Mouse (Mus musculus) embryonic facial prominence, embryonic 12.5 days (tissue): ENCODE measurements at regions not wholly inside any gene's neighbourhood (a gene's known extent, or its start where the extent isn't known, plus 50 kb on each side); places are given as distances from the start of the nearest gene placed in this dataset.
A peak's percentile ranks its signal among the peaks of the same experiment; 100 is the strongest.

Experiments
- ATAC-seq: fragments of 200-750 bp; cut with Nextera tagmentation; 2 replicates; pipeline ENCODE4 v1.8.0; 2017; ENCODE audit not compliant: insufficient number of reproducible peaks, insufficient read depth, low FRiP score, low TSS enrichment
- H3K27ac ChIP-seq: fragments of 300-500 bp; sonication (generic); 2 replicates; pipeline ENCODE4 v1.5.1; 2016; ENCODE audit warnings: mild to moderate bottlenecking
- H3K27me3 ChIP-seq: fragments of 300-500 bp; sonication (generic); 2 replicates; pipeline ENCODE4 v1.6.1; 2016; ENCODE audit warnings: mild to moderate bottlenecking, moderate library complexity
- H3K36me3 ChIP-seq: fragments of 300-500 bp; sonication (generic); 2 replicates; pipeline ENCODE4 v1.6.1; 2016; ENCODE audit warnings: mild to moderate bottlenecking
- H3K4me1 ChIP-seq: fragments of 300-500 bp; sonication (generic); 2 replicates; pipeline ENCODE4 v1.6.1; 2016
- H3K4me2 ChIP-seq: fragments of 300-500 bp; sonication (generic); replicated peaks from 2 replicates; pipeline ENCODE4 v1.6.1; 2016; ENCODE audit warnings: mild to moderate bottlenecking, moderate library complexity
- H3K4me3 ChIP-seq: fragments of 300-500 bp; sonication (generic); 2 replicates; pipeline ENCODE4 v1.5.1; 2016; ENCODE audit warnings: mild to moderate bottlenecking
- H3K9ac ChIP-seq: fragments of 300-500 bp; sonication (generic); 2 replicates; pipeline ENCODE4 v1.6.1; 2016; ENCODE audit warnings: mild to moderate bottlenecking, moderate library complexity
- H3K9me3 ChIP-seq: fragments of 300-500 bp; sonication (generic); 2 replicates; pipeline ENCODE4 v1.6.1; 2016; ENCODE audit warnings: mild to moderate bottlenecking, moderate library complexity
- WGBS: fragments of 180-500 bp; shearing (Covaris S2); methylation state at CpG from one replicate; pipeline ENCODE4 v1.1.7; 2016; 5-methylcytosine and 5-hydroxymethylcytosine counted together

GRCm38 (mm10) chr3:125155319-125155718 is 248.6 kb upstream of the Ndst4 start:
- 60% methylated on average over 1 of the region's 1 CpGs for WGBS
- Histone ChIP-seq H3K27me3 (no peaks in the 10 kb centered on the region), H3K4me2 (no peak overlapping the region), H3K36me3 (no peaks in the 10 kb centered on the region), H3K9ac (no peak overlapping the region), H3K4me3 (no peak overlapping the region), H3K9me3 (no peaks in the 10 kb centered on the region), H3K27ac (no peak overlapping the region), H3K4me1 (no peaks in the 10 kb centered on the region)
- ATAC-seq, result no peak

- no peaks in the 10 kb centered on the region for H3K27me3 ChIP-seq
- H3K27ac ChIP-seq, result no peak overlapping the region
- H3K36me3 ChIP-seq, result no peaks in the 10 kb centered on the region
- WGBS, result 80% methylated on average over 5 of the region's 5 CpGs
- no peak for ATAC-seq
- no peaks in the 10 kb centered on the region for H3K9me3 ChIP-seq
- no peak overlapping the region for H3K4me3 ChIP-seq
- no peak overlapping the region for H3K9ac ChIP-seq
- no peak overlapping the region for H3K4me2 ChIP-seq
- no peaks in the 10 kb centered on the region for H3K4me1 ChIP-seq
These were observed 244.1 kb upstream of the Ndst4 start for GRCm38 (mm10) chr3:125159763-125160162.

- no peak for ATAC-seq
- no peak overlapping the region for H3K9ac ChIP-seq
- no peak overlapping the region for H3K4me2 ChIP-seq
- no peaks in the 10 kb centered on the region for H3K9me3 ChIP-seq
- H3K4me3 ChIP-seq, result no peak overlapping the region
- no peak overlapping the region for H3K27ac ChIP-seq
- H3K27me3 ChIP-seq, result no peaks in the 10 kb centered on the region
- no peaks in the 10 kb centered on the region for H3K36me3 ChIP-seq
- H3K4me1 ChIP-seq, result no peaks in the 10 kb centered on the region
These were observed 213.3 kb upstream of the Ndst4 start for GRCm38 (mm10) chr3:125190571-125190970.

- 88% methylated on average over 2 of the region's 2 CpGs for WGBS
- H3K9me3 ChIP-seq, result no peaks in the 10 kb centered on the region
- H3K4me1 ChIP-seq, result no peaks in the 10 kb centered on the region
- H3K27ac ChIP-seq, result no peak overlapping the region
- no peak overlapping the region for H3K9ac ChIP-seq
- no peaks in the 10 kb centered on the region for H3K36me3 ChIP-seq
- 0 out of 2 replicates have a peak, but pooled peaks have one; percentile 47 for ATAC-seq
- no peak overlapping the region for H3K4me3 ChIP-seq
- H3K4me2 ChIP-seq, result no peak overlapping the region
- no peaks in the 10 kb centered on the region for H3K27me3 ChIP-seq
These were observed 183.0 kb upstream of the Ndst4 start for GRCm38 (mm10) chr3:125220913-125221312.

GRCm38 (mm10) chr3:125251124-125251523 is 152.8 kb upstream of the Ndst4 start:
- Histone ChIP-seq H3K36me3 (no peaks in the 10 kb centered on the region), H3K27ac (no peak overlapping the region), H3K4me1 (no peaks in the 10 kb centered on the region), H3K4me3 (no peak overlapping the region), H3K27me3 (no peaks in the 10 kb centered on the region), H3K9ac (no peak overlapping the region), H3K9me3 (no peaks in the 10 kb centered on the region), H3K4me2 (no peak overlapping the region)
- ATAC-seq, result no peak
- WGBS, result 86% methylated on average over 3 of the region's 3 CpGs

GRCm38 (mm10) chr3:125260909-125261308 is 143.0 kb upstream of the Ndst4 start:
- Histone ChIP-seq H3K27ac (no peak overlapping the region), H3K9me3 (no peaks in the 10 kb centered on the region), H3K27me3 (no peaks in the 10 kb centered on the region), H3K4me3 (no peak overlapping the region), H3K4me2 (no peak overlapping the region), H3K36me3 (no peaks in the 10 kb centered on the region), H3K9ac (no peak overlapping the region), H3K4me1 (no peaks in the 10 kb centered on the region)
- no peak for ATAC-seq
- 65% methylated on average over 2 of the region's 2 CpGs for WGBS

GRCm38 (mm10) chr3:125270695-125271094 is 133.2 kb upstream of the Ndst4 start:
- Histone ChIP-seq H3K4me1 (no peaks in the 10 kb centered on the region), H3K36me3 (no peaks in the 10 kb centered on the region), H3K9ac (no peak overlapping the region), H3K27me3 (no peaks in the 10 kb centered on the region), H3K27ac (no peak overlapping the region), H3K4me3 (no peak overlapping the region), H3K4me2 (no peak overlapping the region), H3K9me3 (no peaks in the 10 kb centered on the region)
- ATAC-seq, result no peak
- whole genome bisulfite sequencing, result 68% methylated on average over 5 of the region's 5 CpGs

- Histone ChIP-seq H3K4me1 (no peaks in the 10 kb centered on the region), H3K4me3 (no peak overlapping the region), H3K9ac (no peak overlapping the region), H3K9me3 (no peaks in the 10 kb centered on the region), H3K27me3 (no peaks in the 10 kb centered on the region), H3K36me3 (no peaks in the 10 kb centered on the region), H3K4me2 (no peak overlapping the region), H3K27ac (no peak overlapping the region)
- 9% methylated on average over 2 of the region's 2 CpGs for WGBS
- no peak for ATAC-seq
These were observed 132.7 kb upstream of the Ndst4 start for GRCm38 (mm10) chr3:125271215-125271614.

- Histone ChIP-seq H3K9ac (no peak overlapping the region), H3K9me3 (no peaks in the 10 kb centered on the region), H3K4me3 (no peak overlapping the region), H3K4me1 (no peaks in the 10 kb centered on the region), H3K27me3 (no peaks in the 10 kb centered on the region), H3K36me3 (no peaks in the 10 kb centered on the region), H3K27ac (no peak overlapping the region), H3K4me2 (no peak overlapping the region)
- ATAC-seq, result no peak
These were observed 125.3 kb upstream of the Ndst4 start for GRCm38 (mm10) chr3:125278605-125279004.

- Histone ChIP-seq H3K9ac (no peak overlapping the region), H3K27ac (no peak overlapping the region), H3K36me3 (no peaks in the 10 kb centered on the region), H3K27me3 (no peaks in the 10 kb centered on the region), H3K9me3 (no peaks in the 10 kb centered on the region), H3K4me2 (no peak overlapping the region), H3K4me1 (no peaks in the 10 kb centered on the region), H3K4me3 (no peak overlapping the region)
- 94% methylated on average over 2 of the region's 2 CpGs for WGBS
- ATAC-seq, result no peak
These were observed 124.9 kb upstream of the Ndst4 start for GRCm38 (mm10) chr3:125279007-125279406.

GRCm38 (mm10) chr3:125279610-125280009 is 124.3 kb upstream of the Ndst4 start:
- ATAC-seq, result no peak
- Histone ChIP-seq H3K4me2 (no peak overlapping the region), H3K4me1 (no peaks in the 10 kb centered on the region)

GRCm38 (mm10) chr3:125288598-125288997 is 115.3 kb upstream of the Ndst4 start:
- no peaks in the 10 kb centered on the region for H3K9me3 ChIP-seq
- WGBS, result 64% methylated on average over 1 of the region's 1 CpGs
- ATAC-seq, result no peak
- no peaks in the 10 kb centered on the region for H3K27me3 ChIP-seq
- H3K4me2 ChIP-seq, result no peak overlapping the region
- no peaks in the 10 kb centered on the region for H3K4me1 ChIP-seq
- no peaks in the 10 kb centered on the region for H3K36me3 ChIP-seq
- no peak overlapping the region for H3K27ac ChIP-seq
- no peak overlapping the region for H3K9ac ChIP-seq
- H3K4me3 ChIP-seq, result no peak overlapping the region

More at GRCm38 (mm10) chr3:125279610-125280009, 124.3 kb upstream of the Ndst4 start:
- no peak overlapping the region for H3K4me3 ChIP-seq
- no peak overlapping the region for H3K9ac ChIP-seq
- no peaks in the 10 kb centered on the region for H3K27me3 ChIP-seq
- no peaks in the 10 kb centered on the region for H3K36me3 ChIP-seq
- no peaks in the 10 kb centered on the region for H3K9me3 ChIP-seq
- H3K27ac ChIP-seq, result no peak overlapping the region

GRCm38 (mm10) chr3:125289355-125289933 is 114.4 kb upstream of the Ndst4 start:
- Histone ChIP-seq H3K36me3 (no peaks in the 10 kb centered on the region), H3K4me2 (no peak overlapping the region), H3K4me1 (no peaks in the 10 kb centered on the region), H3K27me3 (no peaks in the 10 kb centered on the region), H3K9me3 (no peaks in the 10 kb centered on the region), H3K27ac (no peak overlapping the region), H3K4me3 (no peak overlapping the region), H3K9ac (no peak overlapping the region)
- 69% methylated on average over 3 of the region's 3 CpGs for WGBS
- no peak for ATAC-seq
